11 mouse cellular contexts compared by ENCODE assay signal in the genomic region with DNA sequence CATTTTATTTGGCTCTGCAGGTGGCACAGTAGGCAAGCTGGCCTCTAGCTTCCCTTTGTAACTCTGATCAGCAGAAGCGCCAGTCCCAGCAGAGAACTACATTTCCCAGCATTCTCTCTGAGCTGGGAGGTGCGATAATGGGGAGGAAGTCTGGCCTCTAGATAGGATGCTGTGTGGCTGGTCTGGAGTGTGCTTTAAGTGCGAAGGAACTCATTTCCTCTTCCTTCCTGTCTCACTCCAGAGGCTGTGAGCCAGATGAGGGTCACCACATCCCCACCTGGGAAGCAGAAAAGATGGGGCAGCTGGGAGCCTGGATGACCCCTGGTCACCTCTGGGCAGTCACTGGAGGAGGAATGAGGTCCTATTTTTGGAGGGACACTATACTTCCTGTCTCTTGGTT. TPM values are rescaled to one million over a fixed set of nuclear protein-coding genes. Genes with fewer than 3 reads are reported as not detected.
DNase-seq lines count a peak whose midpoint lies in the region; ATAC-seq and TF ChIP-seq lines count a peak whose summit lies in the region.
"Had no signal": no experiment of that assay in that cellular context is flagged by ENCODE, and none has a peak within 500 bp of the region (broad histone marks: within the 10 kb centered on the region; RNA-seq: fewer than 3 reads in every experiment).

No protein-coding gene starts in this region.

- no peak for TF ChIP-seq CTCF in MEL (IDR thresholded peaks at IDR 0.05 in 2 of 3, conservative IDR thresholded peaks at IDR 0.05 in 1 of 3; ENCODE audit: control insufficient read depth in 1 of 3, insufficient read depth in 1 of 3, low read depth in 2 of 3, low read length in 3 of 3, poor library complexity in 1 of 3, severe bottlenecking in 1 of 3)

- no peak overlapping the region for H3K4me2 ChIP-seq in kidney, embryonic 15.5 days
- no peak overlapping the region for H3K4me2 ChIP-seq in forebrain, embryonic 14.5 days (ENCODE audit: low read length)
- H3K4me2 ChIP-seq: embryonic facial prominence, embryonic 13.5 days; hindbrain, embryonic 15.5 days; midbrain, embryonic 12.5 days had no signal

- peak; percentile 35 to 54; a peak in 1 of 4 replicates for TF ChIP-seq POLR2A in MEL (IDR thresholded peaks at IDR 0.05; ENCODE audit: control insufficient read depth in 1 of 2, insufficient read depth in 1 of 2, low read depth in 1 of 2, low read length in 2 of 2, poor library complexity in 1 of 2)

- H3K79me2 ChIP-seq in MEL (ENCODE audit: control insufficient read depth, insufficient read depth, low read length, poor library complexity): peaks cover 32% of the 10 kb centered on the region

- 22% methylated on average over 3 of the region's 3 CpGs for WGBS in kidney, embryonic 15.5 days
- 30% methylated on average over 3 of the region's 3 CpGs for whole genome bisulfite sequencing in forebrain, embryonic 14.5 days

- no peak for TF ChIP-seq RAD21 in MEL (IDR thresholded peaks at IDR 0.05; ENCODE audit: low read depth, low read length)

- no peak for DNase-seq in kidney, adult 9 months
- peak; percentile 93 for DNase-seq in MEL (ENCODE audit: low read depth, low spot score)
- peak; percentile 50 for DNase-seq in forebrain, embryonic 14.5 days (ENCODE audit: low spot score)
- peak; percentile 25 for DNase-seq in lung, postnatal 36 days
- no peak for DNase-seq in layer of hippocampus, adult 11-12 months (ENCODE audit: low spot score)
- no peak for DNase-seq in frontal cortex, postnatal 25 days (ENCODE audit: low spot score in 2 of 2)
- DNase-seq in right cerebral cortex, adult 18-20 months: no peak

- peak in 1 of 2 experiments; percentile 53; a peak in 2 of 4 replicates for TF ChIP-seq EP300 in MEL (IDR thresholded peaks at IDR 0.05; ENCODE audit: low read depth in 1 of 2, low read length in 2 of 2)

- no peak overlapping the region for H3K4me3 ChIP-seq in kidney, embryonic 15.5 days (replicated peaks)
- no peak overlapping the region; a peak in 1 of 4 replicates for H3K4me3 ChIP-seq in MEL (ENCODE audit: control insufficient read depth in 1 of 2, insufficient read depth in 1 of 2, low read depth in 2 of 2, low read length in 2 of 2)
- H3K4me3 ChIP-seq in forebrain, embryonic 14.5 days (ENCODE audit: low read depth, low read length): no peak overlapping the region
- H3K4me3 ChIP-seq: embryonic facial prominence, embryonic 13.5 days; hindbrain, embryonic 15.5 days; midbrain, embryonic 12.5 days had no signal

- H3K36me3 ChIP-seq in kidney, embryonic 15.5 days: no peaks in the 10 kb centered on the region
- peaks cover 0 to 19% of the 10 kb centered on the region in 2 experiments; a peak in 3 of 4 replicates for H3K36me3 ChIP-seq in MEL (ENCODE audit: control insufficient read depth in 1 of 2, insufficient read depth in 2 of 2, low read length in 2 of 2)
- H3K36me3 ChIP-seq in forebrain, embryonic 14.5 days (ENCODE audit: control insufficient read depth, insufficient read depth, low read length): no peaks in the 10 kb centered on the region
- H3K36me3 ChIP-seq: embryonic facial prominence, embryonic 13.5 days; hindbrain, embryonic 15.5 days; midbrain, embryonic 12.5 days had no signal

- H3K27me3 ChIP-seq in kidney, embryonic 15.5 days: peaks cover 3% of the 10 kb centered on the region; the same call in 1 of the 2 replicates
- no peaks in the 10 kb centered on the region for H3K27me3 ChIP-seq in MEL (ENCODE audit: control insufficient read depth in 1 of 2, insufficient read depth in 2 of 2, low read length in 2 of 2)
- no peaks in the 10 kb centered on the region for H3K27me3 ChIP-seq in forebrain, embryonic 14.5 days (replicated peaks; ENCODE audit: control insufficient read depth, insufficient read depth, low read length)
- H3K27me3 ChIP-seq: hindbrain, embryonic 15.5 days had no signal

- peak; percentile 5; the same call in 1 of the 2 replicates for ATAC-seq in kidney, embryonic 15.5 days (replicated peaks; ENCODE audit: low FRiP score)
- peak; percentile 35; the same call in 1 of the 2 replicates for ATAC-seq in forebrain, embryonic 14.5 days

- peaks cover 73% of the 10 kb centered on the region for H3K4me1 ChIP-seq in kidney, embryonic 15.5 days
- H3K4me1 ChIP-seq in MEL (ENCODE audit: control insufficient read depth in 1 of 2, insufficient read depth in 2 of 2, low read length in 2 of 2): peaks cover 2 to 44% of the 10 kb centered on the region in 2 experiments; a peak in 3 of 4 replicates
- H3K4me1 ChIP-seq in forebrain, embryonic 14.5 days (ENCODE audit: control insufficient read depth, insufficient read depth, low read length): peaks cover 5% of the 10 kb centered on the region; the same call in 1 of the 2 replicates

- peak overlapping the region; percentile 83 for H3K27ac ChIP-seq in kidney, embryonic 15.5 days
- peak overlapping the region; percentile 87 for H3K27ac ChIP-seq in MEL (ENCODE audit: control insufficient read depth, low read depth, low read length)
- no peak overlapping the region for H3K27ac ChIP-seq in forebrain, embryonic 14.5 days (ENCODE audit: low read depth, low read length)
- H3K27ac ChIP-seq: embryonic facial prominence, embryonic 13.5 days; hindbrain, embryonic 15.5 days; midbrain, embryonic 12.5 days had no signal

- H3K9me3 ChIP-seq in kidney, embryonic 15.5 days (replicated peaks): no peaks in the 10 kb centered on the region
- H3K9me3 ChIP-seq in MEL (replicated peaks; ENCODE audit: insufficient read depth, low read length): no peaks in the 10 kb centered on the region
- H3K9me3 ChIP-seq in forebrain, embryonic 14.5 days (replicated peaks; ENCODE audit: control insufficient read depth, low read length): no peaks in the 10 kb centered on the region
- H3K9me3 ChIP-seq: embryonic facial prominence, embryonic 13.5 days; hindbrain, embryonic 15.5 days; midbrain, embryonic 12.5 days had no signal

- no peak overlapping the region for H3K9ac ChIP-seq in kidney, embryonic 15.5 days
- peak overlapping the region; percentile 79 for H3K9ac ChIP-seq in MEL (ENCODE audit: control insufficient read depth, low read depth, low read length, poor library complexity, severe bottlenecking)
- no peak overlapping the region for H3K9ac ChIP-seq in forebrain, embryonic 14.5 days (ENCODE audit: low read length)
- H3K9ac ChIP-seq: embryonic facial prominence, embryonic 13.5 days; hindbrain, embryonic 15.5 days; midbrain, embryonic 12.5 days had no signal

TF ChIP-seq in MEL, 35 proteins besides CTCF, POLR2A, EP300 and RAD21 (continues in another document):
- no peak for TF ChIP-seq SMC3 (IDR thresholded peaks at IDR 0.05; ENCODE audit: low read depth, low read length)
- peak; percentile 97 for TF ChIP-seq HCFC1 (IDR thresholded peaks at IDR 0.05; ENCODE audit: low read depth, low read length)
- peak; percentile 54 for TF ChIP-seq NELFE (IDR thresholded peaks at IDR 0.05; ENCODE audit: low read depth, low read length)
- TF ChIP-seq POLR2AphosphoS5 (IDR thresholded peaks at IDR 0.05; ENCODE audit: borderline replicate concordance, low read depth, low read length): no peak
- TF ChIP-seq ZC3H11A (IDR thresholded peaks at IDR 0.05; ENCODE audit: low read depth, low read length): no peak
- no peak for TF ChIP-seq USF1 (IDR thresholded peaks at IDR 0.05; ENCODE audit: low read depth, low read length)
- TF ChIP-seq E2F4 (IDR thresholded peaks at IDR 0.05; ENCODE audit: borderline replicate concordance, low read depth, low read length): no peak
- TF ChIP-seq RCOR1 (IDR thresholded peaks at IDR 0.05; ENCODE audit: low read depth, low read length): 0 out of 2 replicates have a peak, but pooled peaks have one; percentile 17
- TF ChIP-seq ZMIZ1 (IDR thresholded peaks at IDR 0.05; ENCODE audit: low read depth, low read length): peak; percentile 74
- no peak for TF ChIP-seq ZNF384 (IDR thresholded peaks at IDR 0.05; ENCODE audit: low read depth, low read length)
- no peak for TF ChIP-seq MYB (IDR thresholded peaks at IDR 0.05; ENCODE audit: low read depth, low read length)
- peak; percentile 61 for TF ChIP-seq TCF12 (IDR thresholded peaks at IDR 0.05; ENCODE audit: low read depth, low read length)
- peak; percentile 95 for TF ChIP-seq POLR2AphosphoS2 (IDR thresholded peaks at IDR 0.05; ENCODE audit: low read length)
- TF ChIP-seq JUND (IDR thresholded peaks at IDR 0.05; ENCODE audit: low read depth, low read length): no peak
- no peak for TF ChIP-seq GABPA (IDR thresholded peaks at IDR 0.05; ENCODE audit: low read depth, low read length)
- no peak for TF ChIP-seq MEF2A (IDR thresholded peaks at IDR 0.05; ENCODE audit: extremely low read depth, insufficient replicate concordance, low read depth, low read length, poor library complexity, severe bottlenecking)
- peak; percentile 78 for TF ChIP-seq MAZ (IDR thresholded peaks at IDR 0.05; ENCODE audit: low read depth, low read length)
- TF ChIP-seq ETS1 (IDR thresholded peaks at IDR 0.05; ENCODE audit: low read depth, low read length): peak; percentile 63; the same call in 1 of the 2 replicates
- peak; percentile 90 for TF ChIP-seq ELF1 (IDR thresholded peaks at IDR 0.05; ENCODE audit: low read depth, low read length)
- TF ChIP-seq MAFK (IDR thresholded peaks at IDR 0.05; ENCODE audit: borderline replicate concordance, low read depth, low read length): no peak
- TF ChIP-seq CHD2 (IDR thresholded peaks at IDR 0.05; ENCODE audit: low read length): no peak; the same call in 1 of the 2 replicates
- peak; percentile 78 for TF ChIP-seq TBP (IDR thresholded peaks at IDR 0.05; ENCODE audit: low read depth, low read length)
- 0 out of 2 replicates have a peak, but pooled peaks have one; percentile 26 for TF ChIP-seq CHD1 (IDR thresholded peaks at IDR 0.05; ENCODE audit: low read depth, low read length)
- TF ChIP-seq KAT2A (conservative IDR thresholded peaks at IDR 0.05; ENCODE audit: low read depth, low read length): peak; percentile 85
- peak; percentile 78 for TF ChIP-seq SIN3A (IDR thresholded peaks at IDR 0.05; ENCODE audit: low read length)
- TF ChIP-seq BHLHE40 (IDR thresholded peaks at IDR 0.05; ENCODE audit: borderline replicate concordance, low read depth, low read length): no peak
- no peak for TF ChIP-seq USF2 (IDR thresholded peaks at IDR 0.05; ENCODE audit: borderline replicate concordance in 1 of 2, insufficient read depth in 1 of 2, low read depth in 1 of 2, low read length in 2 of 2)
- peak; percentile 69 for TF ChIP-seq MYC (IDR thresholded peaks at IDR 0.05; ENCODE audit: low read depth, low read length)
- TF ChIP-seq NRF1 (IDR thresholded peaks at IDR 0.05; ENCODE audit: insufficient read depth, low read depth, low read length, poor library complexity, severe bottlenecking): peak; percentile 9; the same call in 1 of the 2 replicates

RNA-seq across cellular contexts. Expression of a gene that starts 48.6 kb away (rescaled TPM):
- polyA plus RNA-seq in kidney, embryonic 15.5 days (2015; fragmentation: Nextera tagmentation; extraction: Ambion mirVana): 6.7 and 6.9 TPM in 2 replicates
- total RNA-seq in MEL (2012; rRNA removed): 0.12 and 0.13 TPM in 2 replicates
- polyA plus RNA-seq in MEL (2012; ENCODE audit: insufficient read depth in 1 of 2, insufficient read length in 2 of 2, low read depth in 1 of 2, low replicate concordance in 2 of 2, missing spikeins in 1 of 2): under 1 TPM in 1 of 2 experiments, not detected in 1; 0.07 TPM
- 0.13 TPM in 1 of 2 replicates, not detected in the other for polyA plus RNA-seq in forebrain, embryonic 14.5 days (2014; fragmentation: Nextera tagmentation; extraction: Ambion mirVana)

Comparison
In these comparisons a context has a peak if more than half of its experiments do, and no peak if none do; other contexts are left out.
1. DNase-seq: peak in MEL (single experiment), forebrain, embryonic 14.5 days (single experiment) and lung, postnatal 36 days (single experiment); none in kidney, adult 9 months (single experiment), layer of hippocampus, adult 11-12 months (single experiment), frontal cortex, postnatal 25 days (0 of 2) and right cerebral cortex, adult 18-20 months (single experiment).